Mouse (Mus musculus) midbrain, embryonic 14.5 days (tissue): ENCODE measurements at regions not wholly inside any gene's neighbourhood (a gene's known extent, or its start where the extent isn't known, plus 50 kb on each side); places are given as distances from the start of the nearest gene placed in this dataset.

Experiments
- ATAC-seq: fragments of 200-750 bp; cut with Nextera tagmentation; 2 replicates; pipeline ENCODE4 v1.8.0; 2017; ENCODE audit warnings: moderate number of reproducible peaks, moderate library complexity; ENCODE audit not compliant: low FRiP score, low TSS enrichment
- DNase-seq: peaks from one replicate; pipeline ENCODE4 v3.0.0-alpha.2; 2015
- H3K27ac ChIP-seq: fragments of 300-500 bp; sonication (generic); replicated peaks from 2 replicates; pipeline ENCODE4 v1.5.1; 2014; ENCODE audit warnings: mild to moderate bottlenecking, low read depth, low read length, moderate library complexity
- H3K27me3 ChIP-seq: fragments of 300-500 bp; sonication (generic); 2 replicates; pipeline ENCODE4 v1.6.1; 2014; ENCODE audit warnings: low read length, control low read depth, mixed read lengths; ENCODE audit not compliant: control insufficient read depth, insufficient read depth
- H3K36me3 ChIP-seq: fragments of 300-500 bp; sonication (generic); 2 replicates; pipeline ENCODE4 v1.6.1; 2014; ENCODE audit warnings: low read length, control low read depth; ENCODE audit not compliant: control insufficient read depth, insufficient read depth
- H3K4me1 ChIP-seq: fragments of 300-500 bp; sonication (generic); 2 replicates; pipeline ENCODE4 v1.6.1; 2014; ENCODE audit warnings: mild to moderate bottlenecking, antibody characterized with exemption, low read length, control low read depth; ENCODE audit not compliant: control insufficient read depth, insufficient read depth
- H3K4me2 ChIP-seq: fragments of 300-500 bp; sonication (generic); 2 replicates; pipeline ENCODE4 v1.6.1; 2014; ENCODE audit warnings: mild to moderate bottlenecking, low read length, moderate library complexity
- H3K4me3 ChIP-seq: fragments of 300-500 bp; sonication (generic); replicated peaks from 2 replicates; pipeline ENCODE4 v1.5.1; 2014; ENCODE audit warnings: low read depth, low read length
- H3K9ac ChIP-seq: fragments of 300-500 bp; sonication (generic); replicated peaks from 2 replicates; pipeline ENCODE4 v1.6.1; 2014; ENCODE audit warnings: mild to moderate bottlenecking, low read length, moderate library complexity
- H3K9me3 ChIP-seq: fragments of 300-500 bp; sonication (generic); 2 replicates; pipeline ENCODE4 v1.6.1; 2016; ENCODE audit warnings: low read length, control low read depth, mixed read lengths; ENCODE audit not compliant: control insufficient read depth
- WGBS: fragments of 180-500 bp; shearing (Covaris S2); extraction: QIAGEN DNeasy Blood & Tissue Kit; methylation state at CpG from one replicate; pipeline ENCODE4 v1.1.7; 2014; 5-methylcytosine and 5-hydroxymethylcytosine counted together

DNA sequence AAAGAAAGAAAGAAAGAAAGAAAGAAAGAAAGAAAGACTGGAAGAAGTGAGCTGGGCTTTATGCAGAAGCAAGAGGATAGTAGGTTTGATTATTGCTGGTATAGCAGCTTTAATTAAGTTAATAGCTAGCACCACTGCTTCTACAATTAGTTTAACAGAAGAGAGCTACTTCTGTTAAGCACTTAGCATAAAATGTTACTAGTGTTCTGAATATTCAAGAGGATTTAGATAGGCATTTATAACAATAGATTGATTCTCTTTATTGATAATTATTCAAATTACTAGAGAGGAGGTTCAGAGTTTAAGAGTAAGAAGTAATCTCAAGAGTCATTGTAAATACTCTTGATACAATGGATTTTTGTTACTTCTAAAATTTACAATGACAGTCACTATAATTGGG lies 346.1 kb upstream of the Pdgfd start:
- DNase-seq (no peak), ATAC-seq (no peak)
- H3K9ac ChIP-seq: no peak overlapping the region
- no peak overlapping the region for H3K27ac ChIP-seq
- H3K4me1 ChIP-seq: no peaks in the 10 kb centered on the region
- H3K36me3 ChIP-seq: no peaks in the 10 kb centered on the region
- H3K4me2 ChIP-seq: no peak overlapping the region
- peaks cover 7% of the 10 kb centered on the region for H3K9me3 ChIP-seq
- H3K4me3 ChIP-seq: no peak overlapping the region
- no peaks in the 10 kb centered on the region for H3K27me3 ChIP-seq

DNA sequence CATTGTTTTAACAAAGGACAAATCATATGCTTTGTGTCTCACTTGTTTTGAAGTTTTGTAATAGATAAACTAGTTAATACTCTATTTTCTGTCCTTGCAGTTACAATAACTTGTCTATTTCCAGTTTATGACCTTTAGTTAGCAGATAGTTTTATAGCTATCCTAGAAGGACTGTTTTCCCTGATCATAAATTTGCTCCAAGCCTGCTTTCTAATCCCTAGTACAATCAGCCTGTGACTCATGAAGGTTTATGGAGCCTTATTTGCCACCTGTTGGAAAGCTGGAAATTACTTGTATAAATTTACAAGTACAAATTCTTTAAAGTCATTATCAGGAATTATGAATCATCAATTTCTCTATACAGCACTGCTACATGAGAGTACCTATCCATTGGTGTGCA lies 339.5 kb upstream of the Pdgfd start:
- no peak overlapping the region for H3K4me2 ChIP-seq
- H3K27me3 ChIP-seq: no peaks in the 10 kb centered on the region
- no peak overlapping the region for H3K4me3 ChIP-seq
- H3K9me3 ChIP-seq: no peaks in the 10 kb centered on the region
- H3K9ac ChIP-seq: no peak overlapping the region
- no peak for DNase-seq
- H3K36me3 ChIP-seq: no peaks in the 10 kb centered on the region
- no peak overlapping the region for H3K27ac ChIP-seq
- no peak for ATAC-seq
- no peaks in the 10 kb centered on the region for H3K4me1 ChIP-seq

DNA sequence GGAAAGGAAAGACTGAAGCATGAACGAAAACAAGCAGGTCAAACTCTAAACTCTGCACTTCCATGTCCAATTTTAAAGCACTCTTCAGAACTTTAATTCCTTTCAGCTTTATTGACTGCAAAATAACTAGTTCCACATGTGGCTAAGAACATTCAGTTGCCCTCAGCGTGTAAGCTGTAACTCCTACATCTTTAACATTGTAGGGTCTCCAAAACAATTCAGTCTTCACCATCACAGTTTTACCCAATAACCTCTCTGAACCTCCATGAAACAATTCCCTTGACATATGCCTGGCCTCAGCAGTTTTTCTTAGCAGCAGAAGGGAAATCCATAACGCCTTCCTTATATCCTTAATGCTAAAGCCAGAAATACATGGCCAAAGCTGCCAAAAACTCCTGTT lies 326.0 kb upstream of the Pdgfd start:
- no peak for DNase-seq
- Histone ChIP-seq H3K4me1 (no peaks in the 10 kb centered on the region), H3K27ac (no peak overlapping the region), H3K27me3 (no peaks in the 10 kb centered on the region), H3K4me2 (no peak overlapping the region), H3K9me3 (no peaks in the 10 kb centered on the region), H3K9ac (no peak overlapping the region), H3K36me3 (no peaks in the 10 kb centered on the region), H3K4me3 (no peak overlapping the region)
- 88% methylated on average over 3 of the region's 3 CpGs for WGBS
- ATAC-seq: no peak

DNA sequence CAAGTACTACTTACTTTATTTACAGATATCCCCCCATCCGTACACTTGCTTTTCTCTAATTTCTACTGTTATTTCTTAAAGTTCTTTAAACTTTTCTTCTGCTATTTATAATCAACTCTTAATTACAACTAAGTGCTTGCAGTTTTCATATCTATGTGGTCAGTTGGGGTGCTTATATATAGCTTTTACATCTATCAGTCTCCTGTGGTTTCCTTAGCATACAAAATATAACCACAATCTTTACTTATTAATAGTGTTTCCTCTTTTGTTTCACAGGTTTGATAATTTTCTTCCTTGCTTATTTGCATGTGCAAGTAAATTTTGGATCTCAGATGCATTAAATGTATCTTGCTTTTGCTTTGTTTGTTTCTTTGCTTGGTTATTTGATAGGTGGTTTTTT lies 288.7 kb upstream of the Pdgfd start:
- no peak for DNase-seq
- Histone ChIP-seq H3K36me3 (no peaks in the 10 kb centered on the region), H3K9me3 (no peaks in the 10 kb centered on the region), H3K27me3 (no peaks in the 10 kb centered on the region), H3K4me3 (no peak overlapping the region), H3K9ac (no peak overlapping the region), H3K4me2 (no peak overlapping the region), H3K4me1 (no peaks in the 10 kb centered on the region), H3K27ac (no peak overlapping the region)
- ATAC-seq: no peak
- 91% methylated on average over 1 of the region's 1 CpGs for WGBS

DNA sequence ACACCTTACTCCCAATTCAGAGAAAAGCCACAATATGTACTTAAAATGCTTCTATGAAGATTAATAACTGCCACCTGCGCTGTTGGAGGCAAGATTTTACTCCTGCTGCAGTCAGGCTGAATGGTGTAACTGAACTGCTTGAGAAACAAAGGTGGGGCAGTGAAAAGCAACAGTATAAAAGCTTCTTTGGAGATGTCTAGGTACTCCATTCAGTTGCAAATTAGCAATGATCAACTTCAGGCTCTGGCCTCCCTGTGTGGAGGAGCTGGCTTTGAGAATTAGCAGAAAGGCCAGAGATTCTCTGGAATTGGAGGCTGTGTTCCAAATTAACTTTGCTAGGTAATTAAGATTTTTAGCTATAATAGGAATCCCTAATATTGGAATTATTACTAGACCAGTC lies 245.9 kb upstream of the Pdgfd start:
- H3K27ac ChIP-seq: no peak overlapping the region
- H3K4me1 ChIP-seq: no peaks in the 10 kb centered on the region
- DNase-seq (no peak), ATAC-seq (no peak)
- H3K4me3 ChIP-seq: no peak overlapping the region
- H3K27me3 ChIP-seq: no peaks in the 10 kb centered on the region
- no peaks in the 10 kb centered on the region for H3K9me3 ChIP-seq
- no peak overlapping the region for H3K4me2 ChIP-seq
- no peak overlapping the region for H3K9ac ChIP-seq
- H3K36me3 ChIP-seq: no peaks in the 10 kb centered on the region
- WGBS: 63% methylated on average over 1 of the region's 1 CpGs

DNA sequence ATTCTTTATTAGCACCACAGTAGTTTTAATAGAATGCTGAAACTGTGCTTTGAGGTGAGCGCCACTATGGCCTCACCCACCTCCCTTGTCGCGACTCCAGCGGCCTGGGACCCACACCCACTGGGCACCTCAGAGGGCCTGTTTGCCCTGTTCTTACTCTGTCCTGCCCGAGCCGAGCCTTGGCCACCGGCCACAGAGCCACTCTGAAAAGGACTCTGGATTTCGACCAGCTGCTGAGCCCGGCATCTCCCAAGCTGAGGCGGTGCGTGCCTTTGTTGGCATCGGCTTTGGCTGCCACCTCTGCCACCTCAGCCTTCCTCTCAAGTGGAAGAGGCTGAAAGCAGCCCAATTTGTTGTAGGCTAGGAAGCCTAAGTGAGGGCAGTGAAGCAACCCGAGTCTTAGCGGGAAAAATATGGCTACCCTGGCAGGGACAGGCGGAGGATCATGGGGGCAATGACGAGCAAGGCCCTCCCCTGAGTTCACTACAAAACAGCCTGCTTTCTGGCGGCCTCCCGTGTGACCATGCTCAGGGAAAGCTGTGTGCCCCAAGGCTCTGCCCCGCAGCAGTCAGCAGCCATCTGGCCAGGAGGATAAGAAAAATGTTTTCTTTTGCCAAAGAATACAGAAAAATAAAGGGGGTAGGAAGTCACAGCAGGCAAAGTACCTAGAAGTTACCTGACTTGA lies 240.1 kb upstream of the Pdgfd start:
- no peaks in the 10 kb centered on the region for H3K9me3 ChIP-seq
- H3K27ac ChIP-seq: no peak overlapping the region
- H3K9ac ChIP-seq: no peak overlapping the region
- ATAC-seq (no peak), DNase-seq (no peak)
- H3K4me3 ChIP-seq: no peak overlapping the region
- no peaks in the 10 kb centered on the region for H3K36me3 ChIP-seq
- no peak overlapping the region for H3K4me2 ChIP-seq
- WGBS: 91% methylated on average over 19 of the region's 19 CpGs
- no peaks in the 10 kb centered on the region for H3K4me1 ChIP-seq
- no peaks in the 10 kb centered on the region for H3K27me3 ChIP-seq

DNA sequence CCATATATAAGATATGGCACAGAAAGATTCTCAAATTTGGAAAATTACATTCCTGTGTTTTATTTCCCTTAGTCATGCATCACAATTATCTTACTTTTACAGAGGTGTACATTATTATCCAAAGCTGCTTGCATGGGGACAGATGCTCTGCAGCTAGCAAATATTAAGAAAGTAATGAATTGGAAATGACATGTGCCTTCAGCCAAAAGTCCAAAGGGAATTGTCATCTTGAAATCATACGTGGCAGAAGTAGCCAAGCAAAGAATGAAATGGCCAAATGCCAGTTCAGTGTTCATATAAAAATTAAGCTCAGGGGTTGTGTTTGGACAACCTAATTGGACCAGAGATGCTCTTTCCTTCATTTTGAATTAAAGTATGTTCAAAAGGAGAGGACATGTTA lies 196.1 kb upstream of the Pdgfd start:
- WGBS: 36% methylated on average over 1 of the region's 1 CpGs
- DNase-seq (peak; percentile 61), ATAC-seq (peak; percentile 43; the same call in 1 of the 2 replicates)
- Histone ChIP-seq H3K27ac (no peak overlapping the region), H3K4me3 (no peak overlapping the region), H3K36me3 (no peaks in the 10 kb centered on the region), H3K9me3 (no peaks in the 10 kb centered on the region), H3K4me2 (no peak overlapping the region), H3K27me3 (no peaks in the 10 kb centered on the region), H3K4me1 (no peaks in the 10 kb centered on the region), H3K9ac (no peak overlapping the region)
